Mouse (Mus musculus) subcutaneous adipose tissue, adult 2 months (tissue): ENCODE data around the gene Ptcd2. TPM values are rescaled to one million over a fixed set of nuclear protein-coding genes. Genes with fewer than 3 reads are reported as not detected.

Source experiments
- polyA plus RNA-seq: library from polyadenylated mRNA; depleted of rRNA; stranded (reverse); fragments of >200 nt; gene quantifications from 2 replicates; pipeline ENCODE4 v1.2.3, GENCODE M21; 2012; ENCODE audit warnings: low replicate concordance; rRNA removed

Gene Ptcd2
- 16.5 and 20.8 TPM in 2 replicates for polyA plus RNA-seq

DNA sequence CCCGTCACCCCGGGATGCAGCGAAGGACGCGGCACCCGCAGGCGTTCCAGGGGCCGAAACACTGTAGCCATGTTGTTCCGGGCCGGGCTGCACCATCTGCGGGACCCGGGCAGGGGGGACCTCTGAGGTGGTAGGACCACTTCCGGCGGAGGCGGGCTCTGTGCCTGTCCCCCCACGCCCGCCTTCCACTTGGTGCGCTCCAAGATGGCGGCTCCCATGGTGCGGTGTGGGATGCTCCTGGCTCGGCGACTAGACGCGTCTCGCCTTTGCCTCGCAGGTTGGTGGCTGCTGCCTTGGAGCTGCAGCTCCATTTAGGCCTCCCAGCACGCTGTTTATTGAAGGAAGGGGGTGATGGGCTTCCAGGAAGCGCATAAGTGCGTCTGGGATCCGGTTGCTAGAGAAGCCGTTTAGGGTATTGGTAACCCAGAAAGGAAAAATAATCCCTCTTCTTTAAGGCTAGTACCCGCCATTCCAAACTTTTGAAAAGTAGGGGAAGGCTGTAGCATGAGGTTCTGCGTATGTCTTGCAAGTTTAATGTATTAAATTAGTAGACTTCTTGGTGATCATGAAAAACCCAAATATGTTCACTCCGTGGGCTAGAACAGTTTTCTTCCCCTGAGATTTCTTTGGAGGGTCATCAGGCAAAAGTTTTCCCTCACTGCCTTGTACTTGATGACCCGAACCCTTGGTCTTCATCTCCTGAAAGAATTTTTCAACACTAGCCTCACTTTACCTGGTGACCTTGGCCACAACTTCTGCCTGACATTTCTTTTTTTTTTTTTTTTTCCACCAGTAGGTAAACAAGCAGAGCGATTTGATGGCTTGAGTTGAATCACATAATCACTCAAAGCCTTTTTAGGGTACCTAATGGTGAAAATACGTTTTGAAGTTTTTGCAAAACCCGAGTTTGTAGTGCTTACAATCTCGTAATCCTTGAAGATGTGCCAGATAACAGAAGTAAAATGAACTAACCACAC is at the start of gene Ptcd2, which contains the start of gene Mrps27:
TSS of gene Ptcd2 (minus strand) at position 107 of the 977 bp plus-strand sequence.
TSS of gene Mrps27 (plus strand) at position 188 of the 977 bp plus-strand sequence.

Other genes starting within 250 kb of the Ptcd2 start
- 5.1 and 5.3 TPM in 2 replicates for gene Zfp366, start 159.9 kb downstream of the Ptcd2 start, polyA plus RNA-seq
- 20.4 and 22.8 TPM in 2 replicates for gene Mrps27, start 81 bp upstream of the Ptcd2 start, polyA plus RNA-seq
- 1.5 and 10.2 TPM in 2 replicates for gene Map1b, start 171.8 kb upstream of the Ptcd2 start, polyA plus RNA-seq